Comparison of ENCODE assay signal across 8 mouse cellular contexts in the genomic region with DNA sequence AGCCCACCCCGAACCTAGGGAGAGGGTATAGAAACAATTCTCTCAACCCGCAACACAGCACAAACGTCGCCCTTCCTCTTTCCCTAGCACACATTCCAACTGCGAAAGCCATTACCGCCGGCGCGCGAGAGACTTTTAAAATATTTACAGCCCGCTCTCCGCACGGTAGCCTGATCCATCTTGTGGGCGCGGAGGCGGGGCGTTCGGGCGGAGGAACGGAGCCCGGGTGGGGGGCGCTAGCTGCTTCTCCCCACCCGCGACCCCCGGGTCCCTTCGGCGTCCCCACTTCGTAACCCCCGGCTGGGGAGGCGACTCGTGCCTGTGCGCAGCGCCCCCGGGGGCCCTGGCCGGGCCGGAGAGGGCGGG. TPM values are rescaled to one million over a fixed set of nuclear protein-coding genes. Genes with fewer than 3 reads are reported as not detected.
DNase-seq lines count a peak whose midpoint lies in the region; TF ChIP-seq lines count a peak whose summit lies in the region.

No protein-coding gene starts in this region.

- peaks cover 100% of the 10 kb centered on the region for H3K27me3 ChIP-seq in limb, embryonic 10.5 days (ENCODE audit: low read depth, poor library complexity, severe bottlenecking)

- under 1% methylated on average over 32 of the region's 37 CpGs for WGBS in limb, embryonic 10.5 days
- WGBS in olfactory bulb, adult 2 months = 4% methylated on average over 37 of the region's 37 CpGs

- H3K4me3 ChIP-seq in limb, embryonic 10.5 days = peak overlapping the region; percentile 67
- peak overlapping the region; percentile 61 for H3K4me3 ChIP-seq in olfactory bulb, adult 2 months (ENCODE audit: insufficient read depth, low read depth, low read length)

- peak; percentile 43 for DNase-seq in adrenal gland, postnatal 14 days
- no peak for DNase-seq in adrenal gland, postnatal 25 days
- DNase-seq in right cerebral cortex, postnatal 4 days = peak; percentile 26
- no peak for DNase-seq in right cerebral cortex, postnatal 14 days
- no peak for DNase-seq in limb, embryonic 10.5 days (ENCODE audit: low spot score)
- DNase-seq in ovary, adult 18-20 months (ENCODE audit: low spot score) = no peak
- DNase-seq in retina, postnatal 1 day = no peak

- H3K4me1 ChIP-seq in limb, embryonic 10.5 days = peaks cover 88% of the 10 kb centered on the region
- H3K4me1 ChIP-seq in olfactory bulb, adult 2 months (ENCODE audit: control insufficient read depth, insufficient read depth, low read length) = peaks cover 44% of the 10 kb centered on the region

- no peaks in the 10 kb centered on the region for H3K9me3 ChIP-seq in limb, embryonic 10.5 days (replicated peaks)

- TF ChIP-seq CTCF in olfactory bulb, adult 2 months (IDR thresholded peaks at IDR 0.05; ENCODE audit: insufficient read depth, low read depth, low read length) = no peak

- H3K36me3 ChIP-seq in limb, embryonic 10.5 days = no peaks in the 10 kb centered on the region

- no peak for TF ChIP-seq POLR2A in olfactory bulb, adult 2 months (IDR thresholded peaks at IDR 0.05; ENCODE audit: insufficient read depth, low read depth, low read length)

- H3K27ac ChIP-seq in limb, embryonic 10.5 days = peak overlapping the region; percentile 97
- H3K27ac ChIP-seq in olfactory bulb, adult 2 months (ENCODE audit: insufficient read depth, low read depth, low read length) = no peak overlapping the region

RNA-seq across cellular contexts. Expression of a gene that starts 32.4 kb away (rescaled TPM):
- total RNA-seq in adrenal gland, postnatal 14 days (2021) = 18.6 and 25.5 TPM in 2 replicates
- 22.0 and 22.7 TPM in 2 replicates for total RNA-seq in adrenal gland, postnatal 25 days (2021)
- 20.7 and 26.5 TPM in 2 replicates for polyA plus RNA-seq in limb, embryonic 10.5 days (2016; fragmentation: Nextera tagmentation; extraction: Ambion mirVana)
- not detected in 2 replicates for polyA plus RNA-seq in olfactory bulb, adult 2 months (2012; ENCODE audit: insufficient read depth, insufficient read length, low replicate concordance, missing spikeins)

Comparison
In these comparisons a context has a peak if more than half of its experiments do, and no peak if none do; other contexts are left out.
1. DNase-seq: peak in adrenal gland, postnatal 14 days (single experiment) and right cerebral cortex, postnatal 4 days (single experiment); none in adrenal gland, postnatal 25 days (single experiment), right cerebral cortex, postnatal 14 days (single experiment), limb, embryonic 10.5 days (single experiment), ovary, adult 18-20 months (single experiment) and retina, postnatal 1 day (single experiment).